8 mouse cellular contexts compared by ENCODE assay signal in the genomic region with DNA sequence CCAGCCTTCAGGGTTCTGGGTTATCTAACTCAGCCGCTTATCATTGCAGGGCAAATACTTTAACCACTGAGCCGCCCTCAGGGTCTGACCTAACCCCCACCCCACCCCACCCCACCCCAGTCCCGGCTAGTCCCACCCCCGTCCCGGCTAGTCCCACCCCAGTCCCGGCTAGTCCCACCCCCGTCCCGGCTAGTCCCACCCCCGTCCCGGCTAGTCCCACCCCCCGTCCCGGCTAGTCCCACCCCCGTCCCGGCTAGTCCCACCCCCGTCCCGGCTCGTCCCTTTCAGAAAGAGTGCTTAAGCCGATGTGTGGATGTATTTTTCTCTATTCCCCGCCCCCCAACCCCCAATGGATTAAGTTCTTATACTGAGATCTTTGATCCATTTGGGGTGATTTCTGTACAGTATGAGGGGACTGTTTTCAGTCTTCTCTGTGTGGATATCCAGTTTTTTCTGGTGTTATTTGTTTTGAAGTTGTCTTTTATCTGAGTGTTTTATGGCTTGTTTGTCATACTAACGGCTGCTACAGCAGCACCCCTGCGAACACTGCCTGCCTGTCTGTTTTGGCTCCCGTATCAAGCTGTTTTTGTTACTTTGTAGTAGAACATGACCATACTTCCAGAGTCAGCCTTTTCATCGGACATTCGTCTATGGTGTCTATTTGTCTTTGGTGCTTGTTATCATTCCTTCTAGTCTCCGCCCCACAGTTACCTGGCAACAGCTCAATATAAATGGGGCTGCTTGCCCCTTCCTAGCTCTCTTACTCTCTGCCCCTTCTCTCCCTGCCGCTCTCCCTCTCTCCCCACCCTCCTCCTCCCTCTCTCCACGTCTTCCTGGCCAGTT. TPM values are rescaled to one million over a fixed set of nuclear protein-coding genes. Genes with fewer than 3 reads are reported as not detected.
DNase-seq lines count a peak whose midpoint lies in the region; ATAC-seq lines count a peak whose summit lies in the region.

No protein-coding gene starts in this region.

- H3K36me3 ChIP-seq in forebrain, embryonic 16.5 days (ENCODE audit: control insufficient read depth, insufficient read depth), result no peaks in the 10 kb centered on the region
- H3K36me3 ChIP-seq in midbrain, embryonic 14.5 days (ENCODE audit: control insufficient read depth, insufficient read depth, low read length), result no peaks in the 10 kb centered on the region

- ATAC-seq in forebrain, embryonic 16.5 days, result peak; percentile 52; the same call in 1 of the 2 replicates
- ATAC-seq in midbrain, embryonic 14.5 days (ENCODE audit: low FRiP score, low TSS enrichment), result no peak

- no peaks in the 10 kb centered on the region for H3K27me3 ChIP-seq in forebrain, embryonic 16.5 days (replicated peaks; ENCODE audit: control insufficient read depth, insufficient read depth, low read length)
- no peaks in the 10 kb centered on the region for H3K27me3 ChIP-seq in midbrain, embryonic 14.5 days (ENCODE audit: control insufficient read depth, insufficient read depth, low read length)

- 3% methylated on average over 21 of the region's 27 CpGs for WGBS in forebrain, embryonic 16.5 days
- WGBS in midbrain, embryonic 14.5 days, result 2% methylated on average over 27 of the region's 27 CpGs

- DNase-seq in heart, adult 18-20 months, result peak; percentile 43 to 46
- DNase-seq in heart, postnatal 25 days (ENCODE audit: low spot score), result no peak
- peak; percentile 21 for DNase-seq in adrenal gland, postnatal 25 days
- DNase-seq in kidney, postnatal 36 days, result peak; percentile 55 to 56
- peak; percentile 53 for DNase-seq in midbrain, embryonic 14.5 days
- DNase-seq in layer of hippocampus, postnatal 10 days (ENCODE audit: low spot score in 2 of 2), result no peak
- no peak for DNase-seq in urinary bladder, postnatal 36 days (ENCODE audit: low spot score in 2 of 2)

- intact Hi-C loops in heart, postnatal 25 days (cut with DNase I), result no loop called here

- H3K4me3 ChIP-seq in forebrain, embryonic 16.5 days (replicated peaks; ENCODE audit: low read length), result peak overlapping the region; percentile 28
- peak overlapping the region; percentile 4; the same call in 1 of the 2 replicates for H3K4me3 ChIP-seq in midbrain, embryonic 14.5 days (replicated peaks; ENCODE audit: low read depth, low read length)

- H3K9ac ChIP-seq in forebrain, embryonic 16.5 days (replicated peaks; ENCODE audit: low read depth, low read length), result no peak overlapping the region
- H3K9ac ChIP-seq in midbrain, embryonic 14.5 days (replicated peaks; ENCODE audit: low read length), result no peak overlapping the region

- no peaks in the 10 kb centered on the region for H3K9me3 ChIP-seq in forebrain, embryonic 16.5 days (ENCODE audit: control insufficient read depth, low read length)
- no peaks in the 10 kb centered on the region for H3K9me3 ChIP-seq in midbrain, embryonic 14.5 days (ENCODE audit: control insufficient read depth, low read length)

- H3K27ac ChIP-seq in forebrain, embryonic 16.5 days (ENCODE audit: low read length), result no peak overlapping the region
- no peak overlapping the region; the same call in 1 of the 2 replicates for H3K27ac ChIP-seq in midbrain, embryonic 14.5 days (replicated peaks; ENCODE audit: low read depth, low read length)

- peak overlapping the region; percentile 56 for H3K4me2 ChIP-seq in forebrain, embryonic 16.5 days (ENCODE audit: low read length)
- peak overlapping the region; percentile 46 for H3K4me2 ChIP-seq in midbrain, embryonic 14.5 days (ENCODE audit: low read length)

- peaks cover 5% of the 10 kb centered on the region for H3K4me1 ChIP-seq in forebrain, embryonic 16.5 days (replicated peaks; ENCODE audit: control insufficient read depth, insufficient read depth, low read length)
- H3K4me1 ChIP-seq in midbrain, embryonic 14.5 days (ENCODE audit: control insufficient read depth, insufficient read depth, low read length), result peaks cover 10% of the 10 kb centered on the region; the same call in 1 of the 2 replicates

RNA-seq across cellular contexts. Expression of a gene that starts 14.2 kb away (rescaled TPM):
- total RNA-seq in heart, adult 18-20 months (2021), result 1 to 10 TPM; 1.9 to 4.8 TPM
- total RNA-seq in heart, postnatal 25 days (2021), result 1 to 10 TPM; 3.0 to 3.9 TPM
- total RNA-seq in adrenal gland, postnatal 25 days (2021), result 4.9 and 6.3 TPM in 2 replicates
- polyA plus RNA-seq in forebrain, embryonic 16.5 days (2015; fragmentation: Nextera tagmentation; extraction: Ambion mirVana), result 20.8 and 25.7 TPM in 2 replicates
- polyA plus RNA-seq in midbrain, embryonic 14.5 days (2014; fragmentation: Nextera tagmentation; extraction: Ambion mirVana), result 24.2 and 32.3 TPM in 2 replicates
- total RNA-seq in layer of hippocampus, postnatal 10 days (2021), result 10 to 100 TPM; 82.1 to 84.7 TPM

RNA-seq across cellular contexts. Expression of a gene that starts 18.2 kb away (rescaled TPM):
- total RNA-seq in heart, adult 18-20 months (2021), result 1 to 10 TPM in 1 of 2 experiments, under 1 TPM in 1; 0.62 to 1.3 TPM
- 1 to 10 TPM in 1 of 2 experiments, under 1 TPM in 1; 0.99 to 1.2 TPM for total RNA-seq in heart, postnatal 25 days (2021)
- total RNA-seq in adrenal gland, postnatal 25 days (2021), result 3.8 and 6.3 TPM in 2 replicates
- polyA plus RNA-seq in forebrain, embryonic 16.5 days (2015; fragmentation: Nextera tagmentation; extraction: Ambion mirVana), result 0.34 and 0.39 TPM in 2 replicates
- polyA plus RNA-seq in midbrain, embryonic 14.5 days (2014; fragmentation: Nextera tagmentation; extraction: Ambion mirVana), result 0.14 TPM in 1 of 2 replicates, not detected in the other
- total RNA-seq in layer of hippocampus, postnatal 10 days (2021), result under 1 TPM; 0.49 to 0.87 TPM

RNA-seq across cellular contexts. Expression of a gene that starts 59.6 kb away (rescaled TPM):
- total RNA-seq in heart, adult 18-20 months (2021), result 1 to 10 TPM; 1.3 TPM
- under 1 TPM; 0.42 to 0.52 TPM for total RNA-seq in heart, postnatal 25 days (2021)
- total RNA-seq in adrenal gland, postnatal 25 days (2021), result 58.0 and 58.6 TPM in 2 replicates
- polyA plus RNA-seq in forebrain, embryonic 16.5 days (2015; fragmentation: Nextera tagmentation; extraction: Ambion mirVana), result 1.1 and 1.4 TPM in 2 replicates
- polyA plus RNA-seq in midbrain, embryonic 14.5 days (2014; fragmentation: Nextera tagmentation; extraction: Ambion mirVana), result 0.74 TPM in 1 of 2 replicates, not detected in the other
- total RNA-seq in layer of hippocampus, postnatal 10 days (2021), result 1 to 10 TPM in 1 of 2 experiments, under 1 TPM in 1; 0.87 to 1.7 TPM

Comparison
In these comparisons a context has a peak if more than half of its experiments do, and no peak if none do; other contexts are left out.
1. DNase-seq: peak in heart, adult 18-20 months (2 of 2), adrenal gland, postnatal 25 days (single experiment), kidney, postnatal 36 days (2 of 2) and midbrain, embryonic 14.5 days (single experiment); none in heart, postnatal 25 days (single experiment), layer of hippocampus, postnatal 10 days (0 of 2) and urinary bladder, postnatal 36 days (0 of 2).
2. RNA of a gene that starts 14.2 kb away (total RNA-seq): 82.1 to 84.7 TPM in layer of hippocampus, postnatal 10 days; 4.9 to 6.3 TPM in adrenal gland, postnatal 25 days, 1.9 to 4.8 TPM in heart, adult 18-20 months and 3.0 to 3.9 TPM in heart, postnatal 25 days; every median in the first group is over 10 times any median in the second.
3. RNA of a gene that starts 59.6 kb away (total RNA-seq): 58.0 to 58.6 TPM in adrenal gland, postnatal 25 days; 0.87 to 1.7 TPM in layer of hippocampus, postnatal 10 days, 1.3 TPM in heart, adult 18-20 months and 0.42 to 0.52 TPM in heart, postnatal 25 days; every median in the first group is over 10 times any median in the second.